Mouse (Mus musculus) left cerebral cortex, postnatal 4 days (tissue): ENCODE data around the gene Dpf3. TPM values are rescaled to one million over a fixed set of nuclear protein-coding genes. Genes with fewer than 3 reads are reported as not detected.
A peak's percentile ranks its signal among the peaks of the same experiment; 100 is the strongest.

Source experiments
- DNase-seq: peaks from one replicate; pipeline ENCODE4 v3.0.0-alpha.2; 2022
- intact Hi-C: fragments of 180-260 bp; cut with DNase I; formaldehyde crosslinking; loops from one replicate; pipeline ENCODE4 v1.15.1; 2025
- total RNA-seq, 2 experiments: library from RNA; stranded (reverse); gene quantifications; 2 replicates each; pipeline ENCODE4 v1.2.3; 2021

Dpf3 gene
- 10 to 100 TPM in 1 of 2 experiments, 1 to 10 TPM in 1; 7.0 to 11.0 TPM for total RNA-seq

DNA sequence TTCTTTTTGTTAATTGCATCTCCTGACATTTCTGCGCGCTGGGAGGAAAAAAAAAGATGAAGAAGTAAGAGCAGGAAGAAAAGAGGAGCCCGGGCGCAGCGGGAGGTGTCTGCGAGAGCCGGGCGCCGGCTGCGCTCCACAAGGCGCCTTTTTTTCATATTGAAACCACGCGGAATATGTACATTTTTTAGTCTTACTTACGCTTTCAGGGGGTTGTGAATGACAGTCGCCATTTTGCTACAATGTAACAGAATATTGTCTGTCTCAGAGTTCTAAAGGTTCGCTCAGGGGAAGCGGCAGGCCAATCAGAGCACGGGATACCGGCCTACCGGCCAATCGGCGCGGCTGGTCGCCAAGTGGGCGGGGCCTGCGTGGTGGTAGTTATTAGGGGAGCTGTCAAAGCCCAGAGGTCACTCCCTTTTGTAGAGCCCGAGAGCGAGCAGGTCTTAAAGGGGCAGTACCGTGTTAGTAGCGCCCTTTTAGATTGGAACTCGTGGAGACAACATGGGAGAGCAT lies at the start of gene Dpf3:
Gene Dpf3, minus strand, starts transcription at position 241 of the 516 bp plus-strand sequence.
- peak; percentile 100 for DNase-seq
- intact Hi-C loops: loop anchor here (5.0 kb wide), 1 partner anchor 170 kb away; no protein-coding TSS in a partner anchor

DNA sequence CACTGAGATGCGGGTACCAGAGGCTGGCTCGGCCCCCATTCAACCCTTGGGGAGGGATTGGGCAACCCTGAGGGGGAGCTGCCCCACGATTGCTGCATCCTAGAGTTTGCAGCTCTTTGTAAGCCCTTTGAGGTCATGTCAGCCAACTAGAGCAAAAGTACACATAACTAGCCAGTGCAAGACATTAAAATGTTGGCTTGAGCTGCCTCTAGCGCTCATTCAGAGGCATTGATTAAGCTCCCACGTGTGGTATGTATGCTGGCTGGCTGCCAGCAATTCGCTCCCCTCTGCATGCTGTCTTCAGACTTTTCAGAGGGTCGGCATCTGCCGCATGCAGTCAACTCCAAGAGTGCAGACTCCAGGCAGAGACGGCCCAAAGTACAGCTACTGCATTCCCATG lies 48.5 kb upstream of the Dpf3 start:
- intact Hi-C loops: no loop called here
- DNase-seq: peak; percentile 74

GRCm38 (mm10) chr12:83535428-83535827 lies 47.9 kb upstream of the Dpf3 start:
- intact Hi-C loops: no loop called here
- DNase-seq: no peak

GRCm38 (mm10) chr12:83534190-83534589 lies 46.7 kb upstream of the Dpf3 start:
- DNase-seq: no peak
- intact Hi-C loops: no loop called here

DNA sequence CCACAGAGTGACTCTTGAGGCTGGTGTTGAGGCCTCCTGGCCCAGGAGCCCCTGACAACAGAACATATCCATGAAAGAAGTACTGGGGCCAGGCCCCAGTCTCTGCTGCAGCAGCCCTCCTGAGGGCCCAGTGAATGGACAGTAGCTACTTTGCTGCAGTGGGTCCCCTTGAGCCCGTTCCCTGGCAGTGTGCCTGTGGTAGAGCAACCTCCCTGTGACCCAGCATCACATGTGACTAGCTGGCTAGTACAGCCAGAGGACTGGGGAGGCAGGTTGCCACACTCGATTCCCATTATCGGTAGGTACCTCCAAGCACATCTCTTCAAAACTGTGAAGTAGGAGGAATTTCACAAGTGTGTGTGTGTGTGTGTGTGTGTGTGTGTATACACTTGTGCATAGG lies 45.5 kb upstream of the Dpf3 start:
- intact Hi-C loops: no loop called here
- peak; percentile 34 for DNase-seq

DNA sequence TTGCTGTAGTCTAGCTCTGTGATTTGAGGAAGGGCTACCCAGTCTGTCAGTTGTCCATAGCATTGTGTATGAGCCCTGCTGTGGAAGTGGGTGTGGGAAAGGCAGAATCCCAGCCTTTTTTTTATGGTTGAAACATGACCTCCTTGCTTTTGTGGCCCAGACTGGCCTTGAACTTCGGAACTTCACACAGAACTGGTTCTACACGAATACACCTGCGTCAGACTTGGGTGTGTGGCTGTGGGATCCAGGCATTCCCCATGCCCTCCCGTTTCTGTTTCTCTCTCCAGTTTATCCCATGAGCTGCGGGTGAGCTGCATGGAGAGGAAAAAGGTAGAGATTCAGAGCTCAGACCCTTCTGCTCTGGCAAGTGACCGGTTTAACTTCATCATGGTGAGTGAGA lies 44.5 kb upstream of the Dpf3 start:
- DNase-seq: no peak

DNA sequence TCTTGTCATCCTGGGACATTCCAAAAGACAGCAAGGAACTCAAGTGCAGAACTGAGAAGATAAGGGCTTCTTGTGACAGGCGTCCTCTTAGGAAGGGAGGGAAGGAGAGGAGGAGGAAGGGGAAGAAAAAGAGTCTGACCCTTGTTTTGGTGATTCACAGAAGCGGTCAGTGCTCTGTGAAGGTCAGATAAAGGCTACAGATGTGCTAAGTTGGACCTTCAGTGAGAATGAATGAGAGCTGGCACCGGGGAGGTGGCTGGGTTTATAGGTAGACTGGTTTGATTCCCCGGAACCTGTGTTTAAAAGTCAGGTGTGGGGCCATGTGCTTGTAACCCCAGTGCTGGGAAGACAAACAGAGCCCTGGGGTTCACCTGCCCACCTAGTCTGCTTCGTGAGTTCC lies 41.1 kb upstream of the Dpf3 start:
- DNase-seq: no peak
- intact Hi-C loops: no loop called here

More for the DNA sequence above, 44.5 kb upstream of the Dpf3 start:
- intact Hi-C loops: no loop called here

DNA sequence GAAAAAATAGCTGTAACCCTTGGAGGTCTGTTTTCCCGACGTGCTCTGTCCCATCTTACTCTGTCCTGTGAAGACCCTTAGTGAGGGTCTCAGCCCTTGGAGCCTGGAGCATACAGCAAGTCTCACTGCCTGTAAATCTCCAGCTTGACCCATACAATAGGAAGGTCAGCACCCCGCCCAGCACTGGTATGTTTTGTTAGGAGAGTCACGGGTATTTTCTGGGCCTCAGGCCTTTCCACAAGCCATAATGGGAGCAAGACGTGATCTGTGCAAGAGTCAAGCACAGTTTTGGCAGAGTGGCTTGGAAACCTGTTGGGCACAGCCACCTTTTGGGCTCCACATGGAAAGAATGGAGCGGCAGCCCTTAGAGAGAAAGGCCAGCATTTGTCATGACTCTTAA lies 40.3 kb upstream of the Dpf3 start:
- intact Hi-C loops: no loop called here
- no peak for DNase-seq

DNA sequence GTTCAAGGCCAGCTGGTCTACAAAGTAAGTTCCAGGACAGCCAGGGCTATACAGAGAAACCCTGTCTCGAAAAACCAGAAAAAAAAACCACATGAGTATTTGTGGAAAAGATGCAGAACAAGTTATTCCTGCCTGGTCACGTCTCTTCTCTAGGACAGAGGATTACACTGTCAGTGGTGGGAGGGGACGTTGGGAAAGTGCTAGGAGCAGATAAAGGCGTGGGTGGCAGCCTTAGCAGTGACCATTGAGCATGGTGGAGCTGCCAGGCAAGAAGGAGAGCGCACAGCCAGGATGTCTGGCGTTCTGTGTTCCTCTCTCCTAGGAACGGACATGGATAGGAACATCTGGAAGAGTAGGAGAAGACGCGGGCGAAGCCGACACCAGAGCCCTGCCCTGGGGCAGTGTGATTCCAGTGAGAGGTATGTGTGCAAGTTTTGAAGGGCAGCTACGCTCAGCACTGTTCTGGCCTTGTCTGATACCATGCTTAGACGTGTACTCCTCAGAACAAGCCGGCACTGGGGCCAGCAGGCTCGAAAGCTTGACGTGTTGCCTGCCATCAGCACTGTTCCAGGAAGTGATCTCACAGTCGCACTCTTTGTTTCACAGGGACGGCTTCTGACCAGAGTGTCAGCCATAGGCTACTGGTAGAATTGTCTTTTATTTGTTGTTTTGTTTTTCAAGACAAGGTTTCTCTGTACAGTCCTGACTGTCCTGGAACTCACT lies 38.5 kb upstream of the Dpf3 start:
- no peak for DNase-seq
- intact Hi-C loops: no loop called here

DNA sequence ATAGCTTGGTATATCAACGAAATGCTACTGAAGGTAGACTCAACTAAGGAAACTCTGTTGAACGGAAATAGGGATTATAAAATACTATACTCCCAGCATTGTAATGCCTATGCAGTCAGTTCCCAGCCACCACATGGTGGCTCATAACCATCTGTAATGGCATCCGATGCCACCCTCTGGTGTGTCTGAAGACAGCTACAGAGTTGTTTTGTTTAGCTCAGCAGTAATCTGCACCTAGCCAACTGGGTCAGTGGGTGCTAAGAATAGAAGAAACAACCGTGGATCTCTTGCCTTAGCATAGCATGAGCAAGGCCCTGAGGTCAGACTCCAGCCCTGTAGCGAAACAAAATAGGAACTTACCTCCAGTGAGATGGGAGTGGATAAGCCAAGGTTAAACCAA lies 36.8 kb upstream of the Dpf3 start:
- DNase-seq: no peak
- intact Hi-C loops: loop anchor here (5.0 kb wide), 1 partner anchor 1547 kb away; no protein-coding TSS in a partner anchor

DNA sequence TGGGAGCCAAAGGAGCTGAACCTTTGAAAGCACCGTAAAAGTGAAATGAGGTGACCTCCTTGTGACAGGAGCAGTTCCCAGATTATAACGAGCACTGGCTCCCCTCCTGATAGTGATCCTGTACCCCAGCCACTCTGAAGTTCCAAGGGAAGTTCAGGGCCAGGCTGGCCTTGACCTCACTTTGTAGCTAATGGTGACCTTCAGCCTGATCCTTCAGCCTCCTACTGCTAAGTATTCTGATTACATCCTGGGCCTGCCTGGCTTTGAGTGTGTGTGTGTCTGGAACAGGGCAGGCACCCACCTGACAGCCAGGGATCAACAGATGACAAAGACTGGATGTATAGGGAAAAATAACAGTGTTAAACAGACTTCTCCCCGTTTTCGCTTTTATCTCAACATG lies 36.4 kb upstream of the Dpf3 start:
- no peak for DNase-seq
- intact Hi-C loops: loop anchor here (5.0 kb wide), 1 partner anchor 1547 kb away; no protein-coding TSS in a partner anchor

DNA sequence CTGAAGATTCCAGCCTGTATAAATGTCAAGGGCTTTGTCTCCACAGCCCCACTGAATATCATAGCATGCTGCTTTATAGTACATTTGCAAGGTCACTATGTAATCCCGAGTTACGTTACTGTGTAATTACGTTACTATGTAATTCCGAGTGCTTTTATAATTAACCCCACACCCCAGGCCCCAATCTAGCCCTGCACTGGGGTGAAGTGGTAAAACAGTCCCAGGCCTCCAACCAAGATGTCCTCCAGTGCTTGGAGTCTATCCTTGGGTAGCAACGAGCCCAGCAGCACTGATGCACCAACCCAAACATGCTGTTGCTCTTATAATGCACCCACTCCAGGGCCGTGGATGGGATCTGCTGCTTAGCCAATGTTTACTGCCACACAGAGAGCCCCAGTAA lies 35.5 kb upstream of the Dpf3 start:
- intact Hi-C loops: loop anchor here (5.0 kb wide), 1 partner anchor 1546 kb away; no protein-coding TSS in a partner anchor
- DNase-seq: no peak

GRCm38 (mm10) chr12:83521083-83521482 lies 33.6 kb upstream of the Dpf3 start:
- DNase-seq: no peak
- intact Hi-C loops: loop anchor here (5.0 kb wide), 1 partner anchor 1544 kb away; no protein-coding TSS in a partner anchor

GRCm38 (mm10) chr12:83520311-83520890 lies 32.9 kb upstream of the Dpf3 start, which contains the start of gene Dcaf4:
Gene Dcaf4, plus strand, starts transcription at chr12:83520466.
- peak; percentile 96 for DNase-seq
- intact Hi-C loops: loop anchor here (5.0 kb wide), 1 partner anchor 1543 kb away; no protein-coding TSS in a partner anchor

DNA sequence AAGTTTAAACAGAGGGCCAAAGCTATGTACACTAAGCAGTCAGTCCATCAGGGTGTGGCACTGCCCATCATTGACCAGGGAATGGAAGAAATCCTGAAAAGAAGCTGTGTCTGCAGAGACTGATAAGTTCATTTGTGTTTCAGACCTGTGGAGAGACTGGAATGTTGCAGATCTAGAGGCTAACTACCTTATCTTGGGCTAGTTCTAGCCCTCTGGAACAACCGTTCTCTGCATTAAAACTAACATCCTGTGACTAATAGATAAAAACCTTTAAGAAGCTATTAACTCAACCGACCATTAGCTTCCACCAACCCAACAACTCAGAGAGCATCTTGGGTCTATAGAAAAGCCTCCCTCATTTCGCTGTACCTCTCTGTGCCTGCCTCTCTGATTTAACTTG lies 30.1 kb upstream of the Dpf3 start:
- DNase-seq: no peak
- intact Hi-C loops: no loop called here

- intact Hi-C loops: no loop called here
- no peak for DNase-seq
Observed at GRCm38 (mm10) chr12:83514216-83514615, 26.7 kb upstream of the Dpf3 start.

DNA sequence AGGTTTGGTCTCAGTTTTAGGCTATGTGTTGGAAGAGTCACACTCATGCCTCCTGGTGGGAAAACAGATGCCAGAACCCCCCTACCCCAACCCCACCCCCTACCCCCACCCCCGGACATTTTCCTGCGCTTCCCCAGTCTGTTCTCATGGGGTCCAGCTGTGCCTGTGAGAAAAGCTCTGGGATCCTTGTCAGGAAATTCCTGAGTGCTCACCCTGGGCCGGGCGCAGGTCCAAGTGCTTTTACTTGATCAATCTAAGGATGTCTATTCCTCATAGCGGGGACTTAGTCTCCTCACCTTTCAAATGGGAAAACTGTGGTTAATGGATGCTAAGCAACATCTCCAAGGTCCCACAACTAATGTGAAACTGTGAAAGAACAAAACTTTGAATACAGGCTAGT lies 25.7 kb upstream of the Dpf3 start:
- intact Hi-C loops: no loop called here
- peak; percentile 28 for DNase-seq

DNA sequence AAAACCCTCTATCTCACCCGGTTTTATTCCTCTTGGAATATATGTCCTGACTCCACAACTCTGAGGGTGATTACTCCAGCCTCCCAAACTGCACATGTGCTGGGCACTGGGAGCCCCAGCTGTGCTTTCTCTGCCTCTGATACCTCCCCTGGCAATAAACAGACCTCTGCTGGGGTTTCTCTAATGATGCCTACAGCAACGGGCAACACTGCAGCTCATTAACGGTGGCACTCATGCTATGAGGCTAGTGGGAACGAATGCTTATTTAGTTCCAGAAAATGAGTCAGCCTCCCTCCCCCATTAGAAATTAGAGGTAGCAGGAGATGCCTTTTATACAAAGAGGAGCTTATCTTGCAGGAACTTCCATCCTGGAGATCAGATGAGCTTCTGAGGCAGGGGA lies 25.3 kb upstream of the Dpf3 start:
- intact Hi-C loops: no loop called here
- DNase-seq: no peak

DNA sequence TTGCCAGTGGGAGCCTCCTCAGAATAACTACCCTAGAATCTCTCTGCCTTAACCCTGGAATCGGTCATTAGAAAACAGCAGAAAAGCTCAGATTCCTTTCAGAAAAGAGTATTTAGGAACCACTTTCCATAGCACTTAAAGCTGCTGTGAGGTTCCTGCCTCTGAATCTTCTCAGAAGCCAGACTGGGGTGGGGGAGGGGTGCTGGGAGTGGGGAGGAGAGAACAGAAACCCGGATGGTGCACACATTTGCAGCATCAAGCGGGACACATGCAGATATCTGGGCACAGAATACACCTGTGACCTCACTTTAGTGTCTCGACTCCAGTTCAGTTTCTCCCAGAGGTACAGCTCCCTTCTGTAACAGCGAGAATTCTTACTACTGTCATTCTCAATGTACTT lies 23.1 kb upstream of the Dpf3 start:
- intact Hi-C loops: no loop called here
- no peak for DNase-seq

DNA sequence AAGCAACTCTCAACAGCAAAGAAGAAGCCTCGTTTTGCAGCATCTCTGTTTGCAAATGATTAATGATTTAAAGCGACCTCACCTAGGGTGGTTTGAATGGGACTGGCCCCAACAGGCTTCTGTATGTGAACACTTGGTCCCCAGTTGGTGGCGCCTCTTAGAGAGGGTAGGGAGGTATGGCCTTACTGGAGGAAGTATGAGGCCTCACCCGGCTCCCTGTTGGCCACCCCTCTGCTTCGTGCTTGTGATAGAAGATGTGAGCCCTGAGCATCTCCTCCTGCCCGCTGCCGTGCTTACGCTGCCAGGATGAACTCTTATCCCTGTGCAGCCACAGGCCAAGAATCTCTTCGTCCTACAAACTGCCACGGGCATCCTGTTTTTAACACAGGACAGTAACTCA lies 19.0 kb upstream of the Dpf3 start:
- intact Hi-C loops: no loop called here
- DNase-seq: no peak

GRCm38 (mm10) chr12:83502190-83502589 lies 14.7 kb upstream of the Dpf3 start:
- intact Hi-C loops: loop anchor here (2.0 kb wide), 1 partner anchor 387 kb away; no protein-coding TSS in a partner anchor
- DNase-seq: peak; percentile 43

DNA sequence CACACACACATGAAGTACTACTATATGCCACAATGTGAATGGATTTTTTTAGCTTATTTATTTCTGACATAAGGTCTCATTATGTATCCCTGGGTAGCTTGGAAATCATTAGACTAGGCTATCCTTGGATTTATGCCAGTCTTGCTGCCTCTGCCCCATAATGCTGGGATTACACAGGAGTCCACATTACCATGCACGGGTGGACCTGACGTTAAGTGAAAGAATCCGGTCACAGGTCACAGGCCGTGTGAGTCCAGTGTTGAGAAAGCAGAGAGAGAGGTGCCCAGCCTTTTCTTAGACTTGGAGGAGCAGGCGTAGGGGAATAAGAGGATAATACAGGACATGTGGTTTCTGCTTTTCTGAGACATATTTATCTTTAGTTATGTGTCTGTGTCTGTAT lies 11.7 kb upstream of the Dpf3 start:
- intact Hi-C loops: no loop called here
- no peak for DNase-seq
